25 mouse cellular contexts compared by ENCODE assay signal in genomic region chr15:61240344-61240743, GRCm38 (mm10).
DNase-seq lines count a peak whose midpoint lies in the region; ATAC-seq and TF ChIP-seq lines count a peak whose summit lies in the region.
"Had no signal": no experiment of that assay in that cellular context is flagged by ENCODE, and none has a peak within 500 bp of the region (broad histone marks: within the 10 kb centered on the region; RNA-seq: fewer than 3 reads in every experiment).

No protein-coding gene starts in this region.

- H3K27ac ChIP-seq in forebrain, embryonic 16.5 days (ENCODE audit: low read length), result no peak overlapping the region
- H3K27ac ChIP-seq in forebrain, embryonic 11.5 days (ENCODE audit: low read depth, low read length), result no peak overlapping the region
- peak overlapping the region; percentile 20; the same call in 1 of the 2 replicates for H3K27ac ChIP-seq in embryonic facial prominence, embryonic 11.5 days (replicated peaks; ENCODE audit: low read depth, low read length)
- H3K27ac ChIP-seq in limb, embryonic 13.5 days, result peak overlapping the region; percentile 44; the same call in 1 of the 2 replicates
- H3K27ac ChIP-seq in thymus, adult 2 months (ENCODE audit: control insufficient read depth, insufficient read depth, low read length), result no peak overlapping the region
- H3K27ac ChIP-seq: heart, embryonic 15.5 days; hindbrain, embryonic 14.5 days; left cerebral cortex, adult 2 months; liver, embryonic 13.5 days had no signal

- H3K4me3 ChIP-seq in forebrain, embryonic 16.5 days (replicated peaks; ENCODE audit: low read length), result no peak overlapping the region
- no peak overlapping the region for H3K4me3 ChIP-seq in forebrain, embryonic 11.5 days (ENCODE audit: low read depth, low read length)
- H3K4me3 ChIP-seq in embryonic facial prominence, embryonic 11.5 days (ENCODE audit: low read depth, low read length), result no peak overlapping the region
- H3K4me3 ChIP-seq in limb, embryonic 13.5 days, result no peak overlapping the region
- H3K4me3 ChIP-seq in thymus, adult 2 months (ENCODE audit: control insufficient read depth, insufficient read depth, low read length), result no peak overlapping the region
- H3K4me3 ChIP-seq: heart, embryonic 15.5 days; left cerebral cortex, adult 2 months; liver, embryonic 13.5 days had no signal

- no peak overlapping the region for H3K9ac ChIP-seq in forebrain, embryonic 16.5 days (replicated peaks; ENCODE audit: low read depth, low read length)
- no peak overlapping the region for H3K9ac ChIP-seq in forebrain, embryonic 11.5 days (ENCODE audit: low read length)
- H3K9ac ChIP-seq in embryonic facial prominence, embryonic 11.5 days (replicated peaks; ENCODE audit: low read length), result no peak overlapping the region
- no peak overlapping the region for H3K9ac ChIP-seq in limb, embryonic 13.5 days
- H3K9ac ChIP-seq: heart, embryonic 15.5 days; hindbrain, embryonic 14.5 days; liver, embryonic 13.5 days had no signal

- no peaks in the 10 kb centered on the region for H3K9me3 ChIP-seq in forebrain, embryonic 16.5 days (ENCODE audit: control insufficient read depth, low read length)
- no peaks in the 10 kb centered on the region for H3K9me3 ChIP-seq in forebrain, embryonic 11.5 days (ENCODE audit: control insufficient read depth, low read length)
- H3K9me3 ChIP-seq in embryonic facial prominence, embryonic 11.5 days (replicated peaks; ENCODE audit: control insufficient read depth, low read length), result no peaks in the 10 kb centered on the region
- H3K9me3 ChIP-seq in limb, embryonic 13.5 days, result no peaks in the 10 kb centered on the region
- H3K9me3 ChIP-seq: heart, embryonic 15.5 days; liver, embryonic 13.5 days had no signal

- H3K27me3 ChIP-seq in forebrain, embryonic 16.5 days (replicated peaks; ENCODE audit: control insufficient read depth, insufficient read depth, low read length), result no peaks in the 10 kb centered on the region
- H3K27me3 ChIP-seq in forebrain, embryonic 11.5 days (ENCODE audit: control insufficient read depth, insufficient read depth, low read length), result no peaks in the 10 kb centered on the region
- H3K27me3 ChIP-seq in embryonic facial prominence, embryonic 11.5 days (ENCODE audit: control insufficient read depth, insufficient read depth, low read length), result no peaks in the 10 kb centered on the region
- H3K27me3 ChIP-seq in limb, embryonic 13.5 days, result no peaks in the 10 kb centered on the region
- H3K27me3 ChIP-seq in thymus, adult 2 months (ENCODE audit: control insufficient read depth, insufficient read depth, low read length), result no peaks in the 10 kb centered on the region
- H3K27me3 ChIP-seq: heart, embryonic 15.5 days; liver, embryonic 13.5 days had no signal

- TF ChIP-seq POLR2A in thymus, adult 2 months (IDR thresholded peaks at IDR 0.05; ENCODE audit: control insufficient read depth, extremely low read depth, insufficient read depth, low read length, poor library complexity), result no peak

- H3K36me3 ChIP-seq in forebrain, embryonic 16.5 days (ENCODE audit: control insufficient read depth, insufficient read depth), result no peaks in the 10 kb centered on the region
- H3K36me3 ChIP-seq in forebrain, embryonic 11.5 days (ENCODE audit: control insufficient read depth, insufficient read depth, low read length), result no peaks in the 10 kb centered on the region
- no peaks in the 10 kb centered on the region for H3K36me3 ChIP-seq in embryonic facial prominence, embryonic 11.5 days (replicated peaks; ENCODE audit: control insufficient read depth, insufficient read depth, low read depth, low read length)
- no peaks in the 10 kb centered on the region for H3K36me3 ChIP-seq in limb, embryonic 13.5 days
- H3K36me3 ChIP-seq in thymus, adult 2 months (ENCODE audit: control insufficient read depth, insufficient read depth, low read length), result no peaks in the 10 kb centered on the region
- H3K36me3 ChIP-seq: heart, embryonic 15.5 days; liver, embryonic 13.5 days had no signal

- no peak for DNase-seq in forebrain, embryonic 11.5 days (ENCODE audit: low spot score)
- DNase-seq in Muller cell, postnatal 12 days (ENCODE audit: inconsistent ontology term), result peak; percentile 84
- no peak for DNase-seq in embryonic facial prominence, embryonic 11.5 days (ENCODE audit: low spot score)
- no peak for DNase-seq in neural tube, embryonic 10.5 days (ENCODE audit: extremely low spot score, low spot score)
- DNase-seq in thymus, adult 2 months, result no peak
- DNase-seq in spleen, adult 12 weeks (ENCODE audit: low spot score), result no peak
- DNase-seq: adrenal gland, postnatal 14 days; cerebellum, adult 9-10 months; heart, postnatal 4 days; kidney, adult 18-20 months; kidney, postnatal 4 days; layer of hippocampus, adult 9-11 months; liver, embryonic 13.5 days; lung, adult 2 months; lung, postnatal 14 days; right cerebral cortex, postnatal 14 days; spleen, adult 18-20 months; thymus, postnatal 25 days had no signal

- TF ChIP-seq CTCF in thymus, adult 2 months (IDR thresholded peaks at IDR 0.05; ENCODE audit: borderline replicate concordance, control insufficient read depth, extremely low read depth, insufficient read depth, low read length, poor library complexity), result no peak

- ATAC-seq in forebrain, embryonic 16.5 days, result peak; percentile 71
- no peak for ATAC-seq in forebrain, embryonic 11.5 days (replicated peaks; ENCODE audit: low FRiP score)
- no peak for ATAC-seq in embryonic facial prominence, embryonic 11.5 days (replicated peaks; ENCODE audit: insufficient number of reproducible peaks, low FRiP score, low TSS enrichment, low read depth)
- ATAC-seq in limb, embryonic 13.5 days (ENCODE audit: low FRiP score, low read depth), result 0 out of 2 replicates have a peak, but pooled peaks have one; percentile 32
- ATAC-seq: inflammation-experienced regulatory T-cells, adult 6 months had no signal

- H3K4me2 ChIP-seq in forebrain, embryonic 16.5 days (ENCODE audit: low read length), result no peak overlapping the region
- H3K4me2 ChIP-seq in forebrain, embryonic 11.5 days (ENCODE audit: low read depth, low read length, severe bottlenecking), result no peak overlapping the region
- H3K4me2 ChIP-seq in embryonic facial prominence, embryonic 11.5 days (ENCODE audit: low read depth, low read length), result no peak overlapping the region
- H3K4me2 ChIP-seq in limb, embryonic 13.5 days (replicated peaks), result 0 out of 2 replicates have a peak overlapping the region, but pooled peaks have one; percentile 19
- H3K4me2 ChIP-seq: heart, embryonic 15.5 days; hindbrain, embryonic 14.5 days; liver, embryonic 13.5 days; midbrain, embryonic 11.5 days had no signal

- H3K4me1 ChIP-seq in forebrain, embryonic 16.5 days (replicated peaks; ENCODE audit: control insufficient read depth, insufficient read depth, low read length), result no peaks in the 10 kb centered on the region; the same call in 1 of the 2 replicates
- no peaks in the 10 kb centered on the region for H3K4me1 ChIP-seq in forebrain, embryonic 11.5 days (replicated peaks; ENCODE audit: control insufficient read depth, insufficient read depth, low read length)
- H3K4me1 ChIP-seq in embryonic facial prominence, embryonic 11.5 days (ENCODE audit: control insufficient read depth, insufficient read depth, low read length), result peaks cover 2% of the 10 kb centered on the region
- peaks cover 22% of the 10 kb centered on the region for H3K4me1 ChIP-seq in limb, embryonic 13.5 days
- no peaks in the 10 kb centered on the region; the same call in 1 of the 2 replicates for H3K4me1 ChIP-seq in thymus, adult 2 months (replicated peaks; ENCODE audit: control insufficient read depth, insufficient read depth, low read length)
- H3K4me1 ChIP-seq: heart, embryonic 15.5 days; liver, embryonic 13.5 days had no signal

Comparison
In these comparisons a context has a peak if more than half of its experiments do, and no peak if none do; other contexts are left out.
1. ATAC-seq: peak in forebrain, embryonic 16.5 days (single experiment) and limb, embryonic 13.5 days (single experiment); none in forebrain, embryonic 11.5 days (single experiment) and embryonic facial prominence, embryonic 11.5 days (single experiment).
2. H3K27ac ChIP-seq: peak in embryonic facial prominence, embryonic 11.5 days (single experiment) and limb, embryonic 13.5 days (single experiment); none in forebrain, embryonic 16.5 days (single experiment), forebrain, embryonic 11.5 days (single experiment) and thymus, adult 2 months (single experiment).